Mouse (Mus musculus): ENCODE measurements around the gene Stx11.

The Stx11 gene

GRCm38 (mm10) chr10:12915826-12916225, 48.3 kb downstream of the Stx11 start:
- DNase-seq (ENCODE audit: low spot score), result no peak

DNA sequence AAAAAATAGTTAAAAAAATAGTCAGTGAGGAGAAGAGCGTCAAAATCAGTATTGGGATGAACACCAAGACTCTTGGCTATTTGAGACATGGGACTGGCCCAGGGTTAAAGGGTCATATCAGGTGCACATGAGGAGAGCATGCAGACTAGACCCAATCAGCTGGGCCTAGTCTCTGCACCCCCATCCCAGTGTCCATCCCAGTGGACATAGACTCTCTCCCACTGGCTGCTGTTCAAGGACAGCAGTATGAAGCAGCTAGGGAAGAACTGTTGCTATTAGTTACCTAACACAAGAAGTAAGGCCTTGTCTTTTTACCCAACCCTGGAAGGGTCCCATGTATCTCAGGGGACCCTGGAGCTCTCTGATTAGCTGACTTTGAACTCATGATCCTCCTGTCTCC, 49.9 kb downstream of the Stx11 start:
- DNase-seq (ENCODE audit: low spot score), result no peak

DNA sequence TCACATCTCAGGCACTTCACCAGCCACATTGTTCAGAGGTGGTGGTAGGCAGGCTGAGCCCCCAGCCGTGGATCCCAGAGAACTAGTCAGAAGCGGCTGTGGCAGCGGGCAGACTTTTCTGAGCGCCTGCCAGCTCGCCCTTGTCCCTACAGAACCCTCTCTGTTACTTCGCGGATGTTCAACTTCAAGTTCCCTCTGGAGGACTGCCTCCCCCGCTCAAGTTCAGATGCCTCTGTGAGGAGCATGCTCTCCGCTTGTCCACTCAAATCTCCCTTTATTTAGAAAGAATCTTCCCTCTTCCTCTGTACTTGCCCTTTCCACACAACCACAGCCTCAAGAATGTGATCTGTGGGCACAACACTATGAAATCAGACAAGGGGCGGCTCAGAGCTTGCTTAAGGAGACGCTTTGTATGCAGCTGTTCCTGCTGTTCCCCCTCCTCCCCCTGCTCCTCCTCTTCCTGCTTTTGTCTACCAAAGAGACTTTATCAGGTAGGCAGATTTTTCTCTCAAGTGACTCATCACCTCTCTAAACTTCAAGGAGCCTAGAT, 52.0 kb downstream of the Stx11 start:
- no peak for DNase-seq (ENCODE audit: low spot score)

DNA sequence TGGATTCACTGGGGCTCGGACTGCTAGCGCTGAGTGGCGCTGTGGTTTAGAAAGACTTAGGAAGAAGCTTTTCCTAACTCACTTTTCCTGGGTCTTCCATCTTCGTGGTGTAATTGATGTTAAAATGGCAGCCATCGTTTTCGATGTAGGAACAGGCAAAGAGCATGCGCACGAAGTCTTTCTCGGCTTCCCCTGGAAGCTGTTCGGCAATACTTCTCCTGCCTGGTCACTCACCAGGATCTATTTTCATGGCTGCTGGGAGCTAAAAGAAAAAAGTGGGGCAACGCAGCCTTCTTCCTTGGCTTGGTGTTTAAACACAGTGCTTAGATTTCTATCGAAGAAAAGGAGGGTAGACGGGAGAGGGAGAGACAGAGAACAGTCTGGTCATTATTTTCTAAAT, 52.6 kb downstream of the Stx11 start:
- no peak for DNase-seq (ENCODE audit: low spot score)

DNA sequence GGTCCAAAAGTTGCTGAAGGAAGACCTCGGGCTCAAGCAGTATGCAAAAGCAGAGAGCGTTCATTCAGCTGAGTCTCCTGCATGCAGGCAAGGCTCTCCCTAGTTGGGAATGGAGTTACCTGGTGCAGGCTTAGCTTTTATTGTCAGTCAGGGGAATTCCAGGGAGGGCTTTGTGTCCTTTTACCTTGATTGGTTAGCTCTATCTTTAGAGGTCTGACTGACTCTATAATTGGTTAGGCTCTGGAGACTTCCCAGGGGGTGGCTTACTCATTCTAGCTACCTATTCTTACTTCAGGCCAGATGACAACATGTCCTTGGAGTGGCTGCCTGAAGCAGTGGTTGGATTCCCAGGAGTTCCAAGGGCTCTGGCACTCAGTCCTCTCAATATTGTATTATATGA, 54.2 kb downstream of the Stx11 start:
- no peak for DNase-seq (ENCODE audit: low spot score)

- DNase-seq (ENCODE audit: low spot score), result no peak
Measured at GRCm38 (mm10) chr10:12909179-12909578, 54.9 kb downstream of the Stx11 start.

DNA sequence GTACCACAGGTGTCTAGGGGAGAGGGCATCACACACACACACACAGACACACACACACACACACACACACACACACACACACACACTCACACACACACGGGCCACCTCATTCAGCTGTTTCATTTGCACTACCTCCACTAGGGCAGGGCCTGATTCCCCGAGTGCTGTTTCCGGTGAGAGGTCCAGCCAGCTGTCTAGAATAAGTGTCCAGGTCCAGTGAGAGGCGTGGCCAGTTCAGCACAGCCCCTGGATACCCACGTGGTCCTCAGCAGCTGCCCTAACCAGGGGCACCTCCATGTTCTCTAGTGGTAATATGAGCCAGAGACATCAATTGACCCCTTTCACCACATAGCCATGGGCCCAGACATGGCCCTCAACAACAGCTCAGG, 60.0 kb downstream of the Stx11 start:
- DNase-seq (ENCODE audit: low spot score), result no peak

DNA sequence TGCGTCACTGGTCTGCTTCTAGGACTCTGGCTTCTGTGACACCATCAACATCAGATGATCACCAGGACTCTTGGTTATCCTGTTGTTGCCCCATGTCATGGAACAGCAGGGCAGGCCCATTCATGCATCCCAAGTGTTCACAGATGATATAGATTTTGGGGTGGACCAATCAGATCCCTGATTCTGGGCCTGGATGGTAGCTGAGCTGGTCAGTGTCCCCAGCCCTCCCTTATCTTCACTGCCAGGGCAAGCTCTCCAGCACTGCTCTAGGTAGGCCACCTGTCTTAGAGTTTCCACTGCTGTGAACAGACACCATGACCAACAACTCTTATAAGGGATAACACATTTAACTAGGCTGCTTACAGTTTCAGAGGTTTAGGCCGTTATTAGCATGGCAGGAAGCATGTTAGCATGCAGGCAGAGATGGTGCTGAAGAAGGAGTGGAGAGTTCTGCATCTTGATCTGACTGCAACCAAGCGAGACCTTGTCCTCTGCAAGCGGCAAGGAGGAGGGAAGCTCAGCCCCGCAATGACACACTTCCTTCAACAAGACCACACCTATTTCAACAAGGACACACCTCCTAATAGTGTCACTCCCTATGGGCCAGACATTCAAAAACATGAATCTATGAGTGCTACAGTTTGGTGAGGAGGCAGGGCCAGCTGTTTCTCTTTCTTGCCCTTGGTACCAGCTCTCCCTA, 60.5 kb downstream of the Stx11 start:
- no peak for DNase-seq (ENCODE audit: low spot score)

- DNase-seq (ENCODE audit: low spot score), result no peak
Measured at GRCm38 (mm10) chr10:12899901-12900300, 64.2 kb downstream of the Stx11 start.

- DNase-seq (ENCODE audit: low spot score), result no peak
Measured at GRCm38 (mm10) chr10:12893339-12893738, 70.8 kb downstream of the Stx11 start.

DNA sequence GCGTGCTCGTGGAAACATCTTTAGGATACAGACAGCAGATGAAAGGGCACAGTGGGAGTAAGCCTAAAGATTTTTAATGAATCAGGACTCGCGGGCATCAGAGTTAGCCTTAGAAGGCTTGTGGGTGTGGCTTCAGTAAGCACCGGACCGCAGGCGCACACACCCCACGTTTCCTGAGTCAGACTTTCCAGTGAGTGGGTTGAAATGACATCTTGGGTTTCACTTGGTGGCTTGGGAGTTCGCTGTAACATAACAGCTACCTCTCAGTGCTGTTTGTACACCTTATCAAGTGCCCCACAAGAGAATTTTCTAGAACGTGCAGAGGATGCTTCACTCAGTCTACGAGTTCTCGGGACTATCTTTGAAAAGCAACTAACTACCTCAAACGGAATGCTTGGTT, 75.7 kb downstream of the Stx11 start:
- DNase-seq (ENCODE audit: low spot score), result no peak

All from ovary, postnatal 14 days (tissue).